Mouse (Mus musculus) midbrain, embryonic 12.5 days (tissue): ENCODE results near the gene Wdr38. TPM values are rescaled to one million over a fixed set of nuclear protein-coding genes. Genes with fewer than 3 reads are reported as not detected.
A peak's percentile ranks its signal among the peaks of the same experiment; 100 is the strongest.

Source experiments
- ATAC-seq: fragments of 200-750 bp; cut with Nextera tagmentation; 2 replicates; pipeline ENCODE4 v1.8.0; 2017; ENCODE audit warnings: low read depth, moderate TSS enrichment, moderate library complexity; ENCODE audit not compliant: low FRiP score
- H3K27ac ChIP-seq: fragments of 300-500 bp; sonication (generic); replicated peaks from 2 replicates; pipeline ENCODE4 v1.5.1; 2016; ENCODE audit warnings: mild to moderate bottlenecking
- H3K27me3 ChIP-seq: fragments of 300-500 bp; sonication (generic); 2 replicates; pipeline ENCODE4 v1.6.1; 2016; ENCODE audit warnings: mild to moderate bottlenecking
- H3K36me3 ChIP-seq: fragments of 300-500 bp; sonication (generic); 2 replicates; pipeline ENCODE4 v1.6.1; 2016
- H3K4me1 ChIP-seq: fragments of 300-500 bp; sonication (generic); 2 replicates; pipeline ENCODE4 v1.6.1; 2016
- H3K4me2 ChIP-seq: fragments of 300-500 bp; sonication (generic); replicated peaks from 2 replicates; pipeline ENCODE4 v1.6.1; 2016; ENCODE audit warnings: mild to moderate bottlenecking, moderate library complexity
- H3K4me3 ChIP-seq: fragments of 300-500 bp; sonication (generic); 2 replicates; pipeline ENCODE4 v1.5.1; 2016; ENCODE audit warnings: mild to moderate bottlenecking
- H3K9ac ChIP-seq: fragments of 300-500 bp; sonication (generic); replicated peaks from 2 replicates; pipeline ENCODE4 v1.6.1; 2016; ENCODE audit warnings: mild to moderate bottlenecking, moderate library complexity
- H3K9me3 ChIP-seq: fragments of 300-500 bp; sonication (generic); 2 replicates; pipeline ENCODE4 v1.6.1; 2016; ENCODE audit warnings: mild to moderate bottlenecking
- WGBS: fragments of 180-500 bp; shearing (Covaris S2); methylation state at CpG from one replicate; pipeline ENCODE4 v1.1.7; 2016; 5-methylcytosine and 5-hydroxymethylcytosine counted together
- polyA plus RNA-seq: library from polyadenylated mRNA; unstranded; fragments of >200 nt; fragmentation: Nextera tagmentation; extraction: Ambion mirVana; gene quantifications from 2 replicates; pipeline ENCODE4 v1.2.1, GENCODE M21; 2016

The Wdr38 gene
- polyA plus RNA-seq: 1.7 and 1.9 TPM in 2 replicates

- Histone ChIP-seq H3K4me2 (peak within 1 kb of the TSS; percentile 47), H3K9me3 (no peaks in the 10 kb centered on the region), H3K9ac (peak within 1 kb of the TSS; percentile 51; the same call in 1 of the 2 replicates), H3K4me3 (peak within 1 kb of the TSS; percentile 28), H3K27ac (no peak within 1 kb of the TSS), H3K36me3 (peaks cover 36% of the 10 kb centered on the region), H3K4me1 (peaks cover 3% of the 10 kb centered on the region), H3K27me3 (peaks cover 14% of the 10 kb centered on the region)
- peak; percentile 94 for ATAC-seq
- WGBS: 15% methylated on average over 33 of the region's 33 CpGs
Observed at GRCm38 (mm10) chr2:38997386-38998374, at the start of gene Wdr38. Gene Wdr38, plus strand, starts transcription at chr2:38997476.

- no peak for ATAC-seq
- no peak overlapping the region for H3K4me3 ChIP-seq
- 80% methylated on average over 7 of the region's 7 CpGs for WGBS
Observed at GRCm38 (mm10) chr2:38947566-38947965, 49.7 kb upstream of the Wdr38 start.

GRCm38 (mm10) chr2:38950281-38950719 lies 47.0 kb upstream of the Wdr38 start:
- no peaks in the 10 kb centered on the region for H3K27me3 ChIP-seq
- no peak for ATAC-seq

More at GRCm38 (mm10) chr2:38947566-38947965, 49.7 kb upstream of the Wdr38 start:
- Histone ChIP-seq H3K9ac (no peak overlapping the region), H3K4me2 (no peak overlapping the region), H3K9me3 (no peaks in the 10 kb centered on the region), H3K27ac (no peak overlapping the region), H3K27me3 (no peaks in the 10 kb centered on the region), H3K4me1 (peaks cover 6% of the 10 kb centered on the region; the same call in 1 of the 2 replicates), H3K36me3 (no peaks in the 10 kb centered on the region)

GRCm38 (mm10) chr2:38953152-38953883 lies 44.0 kb upstream of the Wdr38 start:
- Histone ChIP-seq H3K4me1 (peaks cover 6% of the 10 kb centered on the region; the same call in 1 of the 2 replicates), H3K9ac (no peak overlapping the region), H3K4me2 (no peak overlapping the region), H3K27ac (no peak overlapping the region), H3K27me3 (no peaks in the 10 kb centered on the region), H3K36me3 (no peaks in the 10 kb centered on the region), H3K9me3 (no peaks in the 10 kb centered on the region), H3K4me3 (no peak overlapping the region)
- WGBS: 71% methylated on average over 5 of the region's 5 CpGs
- ATAC-seq: no peak

More at GRCm38 (mm10) chr2:38950281-38950719, 47.0 kb upstream of the Wdr38 start:
- no peak overlapping the region for H3K27ac ChIP-seq
- WGBS: 85% methylated on average over 7 of the region's 7 CpGs
- H3K36me3 ChIP-seq: no peaks in the 10 kb centered on the region
- no peak overlapping the region for H3K4me2 ChIP-seq
- no peak overlapping the region for H3K4me3 ChIP-seq
- H3K9ac ChIP-seq: no peak overlapping the region
- peaks cover 6% of the 10 kb centered on the region; the same call in 1 of the 2 replicates for H3K4me1 ChIP-seq
- no peaks in the 10 kb centered on the region for H3K9me3 ChIP-seq

DNA sequence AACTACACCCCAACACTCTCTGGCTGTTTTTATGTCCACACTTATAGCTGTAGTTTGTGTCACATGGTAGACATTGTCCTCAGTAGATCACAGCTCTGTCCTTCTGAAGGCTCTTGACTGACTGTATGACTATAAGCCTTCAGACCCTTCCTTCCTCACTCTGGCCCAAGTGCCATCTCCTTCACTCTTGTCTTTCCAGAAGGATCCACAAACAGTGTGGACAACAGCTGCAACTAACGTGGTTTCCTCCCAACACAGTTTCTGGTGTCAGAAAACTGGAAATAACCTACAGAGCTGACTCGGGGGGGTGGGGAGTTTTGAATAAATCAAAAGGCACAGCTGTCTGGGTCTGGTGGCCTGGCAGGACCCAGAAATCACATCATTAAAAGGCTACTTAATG lies 41.2 kb upstream of the Wdr38 start:
- H3K27me3 ChIP-seq: no peaks in the 10 kb centered on the region
- 83% methylated on average over 2 of the region's 2 CpGs for WGBS
- no peak for ATAC-seq

GRCm38 (mm10) chr2:38957671-38958223 lies 39.5 kb upstream of the Wdr38 start:
- Histone ChIP-seq H3K4me1 (no peaks in the 10 kb centered on the region), H3K4me3 (no peak overlapping the region), H3K9me3 (no peaks in the 10 kb centered on the region), H3K27me3 (no peaks in the 10 kb centered on the region), H3K27ac (no peak overlapping the region), H3K36me3 (no peaks in the 10 kb centered on the region), H3K4me2 (no peak overlapping the region), H3K9ac (no peak overlapping the region)
- ATAC-seq: no peak
- 78% methylated on average over 5 of the region's 5 CpGs for WGBS

More for the DNA sequence above, 41.2 kb upstream of the Wdr38 start:
- Histone ChIP-seq H3K4me3 (no peak overlapping the region), H3K27ac (no peak overlapping the region), H3K9me3 (no peaks in the 10 kb centered on the region), H3K9ac (no peak overlapping the region), H3K4me1 (no peaks in the 10 kb centered on the region), H3K4me2 (no peak overlapping the region), H3K36me3 (no peaks in the 10 kb centered on the region)

- Histone ChIP-seq H3K27ac (no peak overlapping the region), H3K9me3 (no peaks in the 10 kb centered on the region), H3K9ac (no peak overlapping the region), H3K4me2 (no peak overlapping the region), H3K27me3 (no peaks in the 10 kb centered on the region), H3K36me3 (no peaks in the 10 kb centered on the region), H3K4me3 (no peak overlapping the region), H3K4me1 (no peaks in the 10 kb centered on the region)
- 61% methylated on average over 4 of the region's 4 CpGs for WGBS
- ATAC-seq: no peak
Observed at GRCm38 (mm10) chr2:38964198-38964597, 33.1 kb upstream of the Wdr38 start.

DNA sequence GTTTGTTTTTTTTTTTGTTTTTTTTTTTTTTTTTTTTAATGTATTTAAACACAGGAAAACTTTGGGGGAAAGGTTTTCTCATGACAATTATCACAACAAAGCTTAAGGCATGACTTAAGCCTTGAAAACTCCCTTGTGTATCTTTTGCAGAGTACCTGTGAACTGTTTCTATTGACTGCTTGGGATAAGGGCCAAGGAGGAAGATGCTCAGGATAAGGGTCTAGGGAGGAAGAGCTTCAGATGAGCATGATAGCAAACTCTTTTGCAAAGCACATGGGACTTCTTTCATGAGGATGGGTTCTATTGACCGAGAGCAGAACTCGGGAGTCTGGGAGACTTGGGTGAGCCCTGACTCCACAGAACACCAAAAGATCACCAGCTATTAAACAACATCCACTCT lies 27.6 kb upstream of the Wdr38 start:
- Histone ChIP-seq H3K36me3 (no peaks in the 10 kb centered on the region), H3K4me2 (no peak overlapping the region), H3K27me3 (no peaks in the 10 kb centered on the region), H3K9ac (no peak overlapping the region), H3K27ac (no peak overlapping the region), H3K9me3 (no peaks in the 10 kb centered on the region), H3K4me1 (no peaks in the 10 kb centered on the region), H3K4me3 (no peak overlapping the region)
- 98% methylated on average over 2 of the region's 2 CpGs for WGBS
- ATAC-seq: no peak

DNA sequence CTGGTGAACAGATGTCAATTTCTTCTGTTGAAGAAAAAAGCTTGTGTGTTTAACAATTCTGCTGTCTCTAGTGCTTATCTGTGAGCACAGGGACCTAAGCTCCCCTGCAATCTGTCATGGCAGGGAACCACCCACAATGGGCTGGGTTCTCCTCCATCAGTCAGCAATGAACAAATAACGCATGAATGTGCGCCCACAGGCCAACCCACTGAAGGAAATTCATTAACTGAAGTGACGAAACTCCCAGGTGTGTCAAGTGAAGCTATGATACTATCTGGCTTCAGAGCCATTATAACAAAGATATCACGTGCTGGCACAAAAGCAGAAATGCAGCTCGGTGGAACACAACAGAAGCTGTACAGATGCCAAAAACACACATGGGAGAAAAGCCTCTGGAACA lies 27.2 kb upstream of the Wdr38 start:
- ATAC-seq: no peak
- Histone ChIP-seq H3K36me3 (no peaks in the 10 kb centered on the region), H3K9me3 (no peaks in the 10 kb centered on the region), H3K4me2 (no peak overlapping the region), H3K4me3 (no peak overlapping the region), H3K27ac (no peak overlapping the region), H3K4me1 (no peaks in the 10 kb centered on the region), H3K27me3 (no peaks in the 10 kb centered on the region), H3K9ac (no peak overlapping the region)
- 89% methylated on average over 5 of the region's 5 CpGs for WGBS

- no peaks in the 10 kb centered on the region for H3K36me3 ChIP-seq
- H3K4me1 ChIP-seq: no peaks in the 10 kb centered on the region
- no peaks in the 10 kb centered on the region for H3K27me3 ChIP-seq
- H3K4me3 ChIP-seq: no peak overlapping the region
- no peak overlapping the region for H3K27ac ChIP-seq
- H3K9me3 ChIP-seq: no peaks in the 10 kb centered on the region
- 29% methylated on average over 2 of the region's 2 CpGs for WGBS
- H3K9ac ChIP-seq: no peak overlapping the region
- no peak overlapping the region for H3K4me2 ChIP-seq
- no peak for ATAC-seq
Observed at GRCm38 (mm10) chr2:38973223-38973622, 24.1 kb upstream of the Wdr38 start.

- H3K4me1 ChIP-seq: no peaks in the 10 kb centered on the region
- no peak overlapping the region for H3K27ac ChIP-seq
- no peak overlapping the region for H3K4me2 ChIP-seq
- H3K27me3 ChIP-seq: no peaks in the 10 kb centered on the region
- H3K9me3 ChIP-seq: no peaks in the 10 kb centered on the region
- no peaks in the 10 kb centered on the region for H3K36me3 ChIP-seq
- 89% methylated on average over 7 of the region's 7 CpGs for WGBS
- H3K9ac ChIP-seq: no peak overlapping the region
- no peak overlapping the region for H3K4me3 ChIP-seq
- ATAC-seq: no peak
Observed at GRCm38 (mm10) chr2:38973701-38974100, 23.6 kb upstream of the Wdr38 start.
